Mouse (Mus musculus) thymus, postnatal 0 days (tissue): ENCODE data around the gene Epn1. TPM values are rescaled to one million over a fixed set of nuclear protein-coding genes. Genes with fewer than 3 reads are reported as not detected.
"Not testable (repeated sequence)": the region's sequence is repeated elsewhere in the genome, so short reads cannot be mapped to it uniquely, and the experiment has no call there.

Experiments
- DNase-seq: peaks from one replicate; pipeline ENCODE4 v3.0.0-alpha.2; 2015; ENCODE audit warnings: low spot score
- polyA plus RNA-seq: library from polyadenylated mRNA; unstranded; fragments of >200 nt; fragmentation: Nextera tagmentation; extraction: Ambion mirVana; gene quantifications from 2 replicates; pipeline ENCODE4 v1.2.1, GENCODE M21; 2015

Gene Epn1
- polyA plus RNA-seq, 1 experiment from 2014 or later = 42.6 TPM

DNA sequence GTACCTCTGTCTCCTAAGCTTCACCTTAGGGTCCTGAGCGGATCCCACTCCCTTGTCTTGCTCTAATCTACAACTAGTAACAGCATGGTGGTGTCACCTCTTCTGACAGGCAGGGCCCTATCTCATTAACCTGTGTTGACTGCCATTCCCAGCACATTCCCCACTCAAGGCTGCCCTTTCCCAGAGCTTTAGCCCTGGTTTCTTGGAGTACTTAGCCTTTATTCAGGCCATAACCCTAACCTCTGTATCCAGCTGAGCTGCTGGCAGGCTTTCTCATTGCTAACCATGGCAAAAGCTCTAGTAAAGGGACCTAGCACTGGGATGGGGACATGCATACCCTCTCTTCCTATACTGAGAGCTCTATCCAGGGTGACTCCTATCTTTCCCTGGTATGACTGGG is 21.4 kb upstream of the Epn1 start:
- DNase-seq = no peak

DNA sequence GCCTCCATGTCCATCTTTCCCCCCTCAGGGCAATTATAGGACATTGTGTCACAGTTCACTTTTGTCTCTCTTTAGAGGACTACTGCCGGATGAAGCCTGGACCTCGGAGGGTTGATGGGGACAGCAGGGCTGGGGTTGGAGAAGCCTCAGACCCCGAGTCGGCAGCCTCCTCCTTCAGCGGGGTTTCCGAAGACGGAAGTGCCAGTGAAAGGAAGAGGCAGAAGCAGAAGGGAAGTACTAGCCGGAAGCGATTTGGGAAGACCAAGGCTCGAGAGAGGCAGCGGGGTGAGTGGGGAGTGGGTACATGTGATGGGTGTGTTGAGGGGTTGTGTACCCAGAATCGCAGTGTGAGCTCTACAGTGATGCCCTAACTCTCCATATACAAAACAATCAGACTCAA is 20.6 kb upstream of the Epn1 start:
- DNase-seq = no peak

DNA sequence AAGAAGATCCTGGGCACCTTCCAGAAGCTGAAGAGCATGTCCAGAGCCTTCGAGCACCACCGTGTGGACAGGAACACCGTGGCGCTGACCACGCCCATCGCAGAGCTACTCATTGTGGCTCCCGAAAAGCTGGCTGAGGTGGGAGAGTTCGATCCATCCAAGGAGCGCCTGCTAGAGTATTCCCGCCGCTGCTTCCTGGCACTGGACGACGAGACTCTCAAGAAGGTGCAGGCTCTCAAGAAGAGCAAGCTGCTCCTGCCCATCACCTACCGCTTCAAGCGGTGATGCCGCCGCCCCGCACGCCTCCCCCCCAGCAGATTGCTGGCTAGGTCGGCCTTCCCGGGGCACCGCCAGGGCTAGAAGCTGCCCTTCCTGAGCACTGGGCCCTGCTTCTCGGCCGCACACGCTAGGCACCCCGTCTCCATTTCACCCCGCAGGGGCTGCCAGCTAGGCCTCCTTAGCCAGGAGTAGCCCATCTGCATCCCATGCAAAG is 19.8 kb upstream of the Epn1 start:
- DNase-seq = peak; percentile 60

DNA sequence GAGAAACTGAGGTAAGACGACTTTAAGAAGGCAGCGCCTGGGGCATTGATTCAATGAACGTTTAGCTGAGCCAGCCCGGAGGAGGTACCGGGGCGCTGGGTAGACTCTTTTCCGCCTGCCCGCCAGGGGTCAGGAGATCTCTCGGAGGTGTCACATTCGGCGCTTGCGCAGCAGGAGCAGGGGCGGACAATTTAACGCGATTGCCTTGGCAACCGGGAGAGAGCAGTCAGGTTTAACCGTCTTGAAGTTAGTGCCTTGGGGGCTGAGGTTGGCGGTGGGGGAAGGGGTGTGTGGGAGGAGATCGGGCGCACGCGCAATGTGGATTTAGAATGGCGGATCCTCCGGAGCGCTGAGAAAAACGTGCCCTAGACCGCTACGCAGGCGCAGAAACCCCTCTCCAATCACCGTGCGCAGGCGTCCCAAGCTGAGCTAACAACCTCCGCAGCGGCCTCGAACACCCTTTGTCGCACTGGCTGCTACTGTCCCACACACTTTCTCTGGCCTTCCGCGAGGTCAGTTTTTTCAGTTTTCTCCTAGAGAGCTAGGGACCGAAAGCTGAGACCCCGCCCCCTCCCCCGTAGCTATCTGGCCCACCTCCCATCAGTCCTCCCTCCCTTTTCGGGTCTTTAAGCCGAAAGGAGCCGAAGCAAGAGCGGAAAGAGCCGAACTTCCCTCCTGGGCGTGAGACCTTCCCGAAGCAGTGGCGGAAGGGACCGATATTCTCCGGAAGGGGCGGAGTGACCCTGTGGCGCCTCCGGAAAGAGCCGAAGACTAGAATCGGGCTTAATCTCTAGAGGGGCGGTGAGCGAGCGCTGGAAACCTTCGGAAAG is 18.9 kb upstream of the Epn1 start:
- DNase-seq = peak; percentile 99

DNA sequence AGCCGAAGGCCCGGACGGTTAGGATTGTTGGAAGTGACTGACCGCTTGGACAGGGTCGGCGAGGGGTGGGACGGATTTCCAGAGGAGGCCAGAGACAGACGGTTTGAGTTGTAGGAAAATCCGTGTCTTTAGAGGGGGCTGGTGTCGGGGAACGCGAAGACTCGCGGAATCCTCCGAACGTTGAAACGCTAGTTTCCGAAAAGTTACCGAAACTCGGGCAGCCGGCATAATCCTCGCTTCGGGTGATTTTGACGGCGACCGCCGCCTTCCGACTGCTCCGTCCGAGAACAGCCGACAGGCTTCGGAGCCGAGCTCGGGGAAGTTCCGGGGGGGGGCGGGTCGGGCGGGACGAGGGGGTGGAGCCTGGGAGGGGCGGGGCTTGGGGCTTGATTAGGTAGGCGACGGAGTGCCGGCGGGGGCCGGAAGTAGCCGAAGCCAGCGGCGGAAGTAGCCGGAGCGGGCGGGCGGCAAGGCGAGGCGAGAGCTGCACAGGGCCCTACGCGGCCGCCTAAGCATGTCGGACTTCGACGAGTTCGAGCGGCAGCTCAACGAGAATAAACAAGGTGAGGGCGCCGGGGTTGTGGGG is 18.2 kb upstream of the Epn1 start, which contains the start of gene U2af2:
U2af2 (plus strand) TSS at position 370 of the 586 bp plus-strand sequence.
- peak; percentile 94 for DNase-seq

DNA sequence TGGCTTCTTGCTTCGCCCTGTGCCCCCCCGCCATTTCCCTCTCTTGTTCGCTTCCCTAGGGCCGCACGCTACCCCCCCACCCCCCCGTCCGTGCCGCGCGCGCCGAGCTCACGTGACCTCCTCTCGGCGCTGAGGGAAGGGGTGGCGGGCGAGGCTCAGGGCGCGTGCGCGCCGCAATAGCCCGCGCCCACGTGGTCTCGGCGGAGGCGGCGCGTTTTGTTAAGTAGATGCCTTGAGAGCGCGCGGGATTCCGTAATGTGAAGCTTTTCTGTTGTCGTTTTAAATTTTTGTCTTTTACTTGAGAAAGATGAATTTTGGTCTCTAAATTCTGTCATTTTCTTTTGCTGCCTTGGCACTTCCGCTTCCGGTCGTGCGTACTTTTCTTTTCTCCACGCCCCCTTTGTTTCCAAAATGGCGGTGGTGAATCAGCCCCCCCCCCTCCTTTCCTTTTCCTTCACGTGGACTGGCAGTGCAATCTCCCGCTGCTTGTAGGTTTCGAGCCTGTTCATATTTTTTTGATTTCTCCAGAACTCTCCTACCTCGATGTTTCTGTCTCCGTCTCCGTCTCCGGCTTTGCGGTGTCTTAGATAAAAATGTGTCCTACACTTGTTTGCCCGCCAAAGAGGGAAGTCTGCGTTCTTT is 17.6 kb upstream of the Epn1 start:
- DNase-seq = peak; percentile 89

DNA sequence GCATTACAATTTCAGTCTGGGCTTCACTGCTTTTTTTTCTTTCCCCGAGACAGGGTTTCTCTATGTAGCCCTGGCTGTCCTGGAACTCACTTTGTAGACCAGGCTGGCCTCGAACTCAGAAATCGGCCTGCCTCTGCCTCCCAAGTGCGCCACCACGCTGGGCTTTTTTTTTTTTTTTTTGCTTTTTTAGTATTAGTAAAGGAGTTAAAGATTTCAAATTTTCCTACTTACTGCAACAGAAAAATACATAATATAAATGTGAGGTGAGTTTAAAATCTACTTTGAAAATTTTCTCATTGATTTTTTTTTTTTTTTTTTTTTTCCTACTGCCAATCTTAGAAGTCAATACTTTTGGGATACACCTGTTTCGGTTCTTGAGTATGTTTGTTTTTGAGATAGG is 15.1 kb upstream of the Epn1 start:
- no peak for DNase-seq

DNA sequence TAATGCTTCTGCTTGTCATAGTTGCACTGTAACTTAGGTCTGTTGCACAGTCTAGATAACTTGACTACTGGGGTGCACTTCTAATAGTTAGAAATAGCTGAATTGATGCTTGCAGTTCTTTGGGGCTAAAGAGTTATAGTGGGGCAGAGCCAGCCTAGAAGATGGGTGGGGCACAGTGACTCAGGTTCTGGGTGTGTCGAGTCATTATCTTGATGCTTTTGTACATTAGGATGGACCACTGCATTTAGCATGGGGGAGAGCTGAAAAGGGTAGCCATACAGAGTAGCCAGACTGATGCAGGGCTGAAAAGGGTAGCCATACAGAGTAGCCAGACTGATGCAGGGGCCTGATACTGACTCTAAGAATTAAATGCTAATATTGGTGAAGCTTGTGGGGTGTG is 6.4 kb upstream of the Epn1 start:
- no peak for DNase-seq

DNA sequence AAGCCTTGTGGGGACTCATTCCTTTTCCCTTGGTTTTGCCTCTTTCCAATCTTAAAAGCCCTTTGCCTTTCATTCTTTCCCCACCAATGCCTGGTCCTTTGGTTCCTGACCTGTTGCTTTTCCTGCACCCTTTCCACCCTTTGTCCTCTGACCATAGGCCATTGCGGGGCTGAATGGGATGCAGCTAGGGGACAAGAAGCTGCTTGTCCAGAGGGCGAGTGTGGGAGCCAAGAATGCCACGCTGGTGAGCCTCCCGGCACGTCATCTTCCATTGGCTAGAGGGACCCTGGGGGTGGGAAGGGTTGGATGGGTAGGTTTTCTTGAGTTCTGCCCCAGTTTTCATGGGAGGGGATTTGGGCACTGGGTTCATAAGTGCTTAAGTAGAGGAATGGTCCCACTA is 5.1 kb upstream of the Epn1 start:
- DNase-seq = no peak

DNA sequence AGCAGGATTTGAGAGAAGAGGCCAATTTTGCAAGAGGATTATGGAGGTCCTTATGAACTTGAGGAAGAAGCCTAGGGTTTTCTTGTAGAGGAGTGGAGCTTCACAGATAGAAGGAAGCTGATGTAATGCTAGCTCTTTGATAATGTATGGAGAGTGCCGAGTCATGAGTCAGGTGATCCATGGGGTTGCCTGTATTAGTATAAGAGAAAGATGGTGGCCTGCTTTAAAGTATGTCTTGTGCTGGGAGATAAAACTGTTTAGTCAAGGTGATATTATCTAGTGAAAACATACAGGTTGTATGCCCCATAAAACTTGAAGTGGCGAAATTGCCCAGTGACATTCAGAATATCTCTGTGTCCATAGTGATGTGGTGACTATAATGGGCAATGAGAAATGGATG is 3.1 kb upstream of the Epn1 start:
- no peak for DNase-seq

DNA sequence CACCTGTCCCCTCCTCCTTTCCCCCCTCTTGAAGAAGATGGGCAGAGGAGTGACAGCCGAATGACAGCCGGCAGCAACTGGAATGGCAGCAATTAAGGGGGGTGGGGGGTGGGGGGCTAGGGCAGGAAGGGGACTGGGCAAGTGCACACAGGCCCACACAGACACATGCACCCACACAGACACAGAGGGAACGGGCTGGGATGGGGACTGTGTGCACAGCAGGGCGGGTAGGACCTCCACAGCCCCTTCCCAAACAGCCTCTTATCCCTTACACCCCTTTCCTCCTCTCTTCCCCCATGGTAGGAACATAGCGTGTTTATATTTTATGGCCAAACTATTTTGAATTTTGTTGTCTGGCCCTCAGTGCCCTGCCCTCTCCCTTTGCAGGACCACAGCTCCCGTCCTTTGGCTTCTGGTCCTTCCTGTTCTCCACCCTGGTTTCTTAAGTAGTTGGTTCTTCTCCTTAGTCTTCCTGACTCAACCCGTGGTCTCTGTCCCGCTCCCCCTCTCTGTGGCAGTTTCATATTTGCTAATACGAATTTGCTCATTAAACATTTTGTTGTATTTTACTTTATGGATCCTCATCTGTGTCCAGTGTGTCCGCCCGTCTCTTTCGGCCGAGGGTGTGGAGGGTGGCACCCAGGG is 548 bp upstream of the Epn1 start:
- DNase-seq = not testable (repeated sequence)

DNA sequence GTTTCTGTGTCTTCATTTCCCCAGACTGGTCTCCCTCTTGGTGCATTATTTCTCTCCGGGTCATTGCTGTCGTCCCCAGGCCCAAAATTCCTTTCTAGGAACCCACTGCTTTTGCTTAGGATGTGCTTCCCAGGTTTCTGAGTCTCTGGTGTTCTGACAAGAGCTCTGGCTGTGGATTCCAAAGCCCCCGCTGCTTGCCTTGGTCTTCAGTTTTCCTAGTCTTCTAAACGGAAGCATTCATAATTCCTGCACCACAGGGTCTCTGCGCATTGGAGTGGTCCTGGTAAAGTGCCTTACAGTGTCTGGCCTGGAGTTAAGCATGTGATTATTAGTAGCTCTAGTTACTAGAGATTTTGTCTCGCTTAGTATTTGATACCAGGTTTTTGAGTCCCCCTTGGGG is 780 bp downstream of the Epn1 start:
- DNase-seq = no peak

DNA sequence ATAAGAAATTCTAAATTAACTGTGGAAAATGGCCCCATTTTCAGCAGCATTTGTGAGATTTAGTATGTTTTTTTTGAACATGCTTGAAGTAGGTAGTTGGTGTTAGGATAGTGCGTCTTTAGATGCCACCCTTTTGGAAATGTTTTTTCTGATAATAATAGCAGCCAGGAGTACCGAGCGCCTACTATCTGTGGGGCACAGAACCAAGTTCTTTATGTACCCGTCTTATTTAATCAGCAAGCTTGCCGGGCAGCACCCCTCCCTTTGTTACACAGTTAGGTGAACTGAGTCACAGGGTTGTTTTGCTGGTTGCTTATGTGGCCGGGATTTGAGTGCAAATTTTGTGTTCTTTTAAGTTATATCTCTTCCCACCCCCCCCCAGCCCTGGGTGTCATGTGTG is 1.2 kb downstream of the Epn1 start:
- no peak for DNase-seq

DNA sequence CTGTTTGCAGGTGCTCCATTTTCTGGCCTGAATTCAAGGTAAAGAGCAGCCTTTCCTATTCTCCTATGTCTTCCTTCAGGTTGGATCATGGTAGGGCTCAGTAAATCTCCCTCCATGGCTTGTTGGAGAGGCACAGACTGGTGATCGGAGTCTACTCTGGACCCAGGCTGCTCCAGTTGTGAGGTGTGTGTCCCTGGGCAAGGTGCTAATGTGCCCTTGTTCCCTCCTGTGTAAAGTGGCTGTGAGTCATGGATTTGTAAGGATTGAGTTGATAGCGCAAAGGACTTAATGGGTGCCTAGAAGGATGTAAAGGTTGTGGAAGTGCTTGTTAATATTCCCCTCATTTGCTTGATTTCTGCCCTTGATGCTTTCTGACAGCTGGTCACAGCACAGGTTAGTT is 1.9 kb downstream of the Epn1 start:
- no peak for DNase-seq

DNA sequence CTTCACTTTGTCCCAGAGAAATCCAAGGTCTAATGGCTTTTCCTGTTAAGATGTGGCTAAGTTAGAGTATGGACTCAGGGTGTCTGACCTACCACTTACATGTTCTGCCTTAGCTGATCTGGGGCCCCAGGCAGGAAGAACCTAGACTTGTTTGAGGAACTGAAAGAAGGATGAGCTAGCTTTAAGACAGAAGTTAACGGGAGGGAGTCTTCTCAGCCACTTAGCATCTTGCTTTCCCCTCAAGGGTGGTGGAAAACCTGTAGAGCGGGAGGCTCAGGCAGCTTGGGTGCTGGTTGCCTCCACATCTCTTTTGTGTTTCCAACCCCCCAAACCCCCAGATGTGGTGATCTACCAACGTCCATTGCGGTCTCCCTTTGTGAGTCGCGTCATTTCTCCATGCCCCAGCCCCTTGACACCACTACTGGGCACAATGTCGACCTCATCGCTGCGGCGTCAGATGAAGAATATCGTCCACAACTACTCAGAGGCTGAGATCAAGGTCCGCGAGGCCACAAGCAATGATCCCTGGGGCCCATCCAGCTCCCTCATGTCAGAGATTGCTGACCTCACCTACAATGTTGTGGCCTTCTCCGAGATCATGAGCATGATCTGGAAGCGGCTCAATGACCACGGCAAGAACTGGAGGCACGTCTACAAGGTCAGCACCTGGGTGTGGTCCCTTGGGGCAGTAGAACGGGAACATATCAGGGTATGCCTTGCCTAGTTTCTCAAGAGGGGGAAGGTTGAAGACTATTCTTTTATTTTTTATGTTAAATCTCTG is 3.5 kb downstream of the Epn1 start:
- no peak for DNase-seq

DNA sequence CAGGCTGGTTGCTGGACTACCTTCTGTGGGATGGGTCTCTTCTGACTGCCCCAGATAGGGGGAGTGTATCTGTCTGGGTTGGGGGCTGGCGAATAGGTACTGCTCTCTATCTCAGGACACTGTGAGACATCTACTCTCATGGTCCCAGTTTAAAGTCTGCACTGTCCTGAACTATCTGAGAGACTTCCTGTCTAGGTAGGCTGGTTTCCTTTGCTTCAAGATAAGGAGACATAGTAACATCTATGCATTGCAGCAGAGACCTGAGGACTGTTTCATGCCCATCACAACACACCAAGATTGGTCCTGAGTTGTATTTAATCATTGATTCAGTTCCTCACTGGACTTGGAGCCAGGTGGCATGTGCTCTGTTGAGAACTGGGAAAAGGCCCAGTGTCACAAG is 5.5 kb downstream of the Epn1 start:
- no peak for DNase-seq

DNA sequence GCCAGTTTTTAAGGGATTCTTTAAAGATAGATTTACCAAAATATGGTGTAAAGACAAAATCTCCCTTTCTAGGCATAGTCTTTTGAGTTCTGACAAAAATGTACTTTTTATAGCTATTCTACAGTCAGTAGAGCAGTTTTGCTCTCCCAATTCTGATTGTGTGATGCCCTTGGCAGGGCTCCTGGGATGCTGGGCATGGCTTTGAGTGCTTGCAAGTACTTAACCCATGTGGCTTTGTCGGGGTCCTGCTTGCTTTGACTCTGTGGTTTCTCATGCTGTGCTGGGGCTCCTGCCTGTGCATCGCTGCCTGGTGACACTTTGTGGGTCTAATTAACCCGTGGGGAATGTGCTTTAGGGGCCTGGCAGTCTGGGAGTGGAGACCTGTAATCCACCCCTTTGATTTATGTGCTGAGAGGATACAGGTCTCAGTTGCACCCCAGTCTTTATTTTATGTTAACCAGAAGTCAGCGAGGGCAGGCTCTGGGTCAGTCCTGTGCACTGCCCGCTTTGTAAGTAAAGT is 6.9 kb downstream of the Epn1 start:
- no peak for DNase-seq

DNA sequence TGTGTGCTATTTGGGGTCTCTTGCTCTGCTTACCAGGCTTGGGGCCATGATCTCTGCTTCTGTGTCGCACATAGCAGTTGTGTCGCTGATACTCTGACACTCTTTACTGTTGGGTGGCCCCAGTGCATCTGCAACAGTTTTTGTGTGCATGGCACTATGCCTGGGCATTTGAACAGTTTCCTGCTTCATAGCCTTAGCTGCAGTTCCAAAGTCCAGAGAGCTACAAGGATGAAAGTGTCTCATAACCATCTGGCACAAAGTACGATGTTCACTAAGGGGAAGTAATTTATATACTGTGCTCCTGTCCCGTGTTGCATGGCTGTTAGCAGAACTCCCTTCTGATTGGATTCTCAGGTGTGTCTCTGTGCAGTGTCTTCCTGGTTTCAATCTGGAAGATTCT is 7.9 kb downstream of the Epn1 start:
- no peak for DNase-seq

DNA sequence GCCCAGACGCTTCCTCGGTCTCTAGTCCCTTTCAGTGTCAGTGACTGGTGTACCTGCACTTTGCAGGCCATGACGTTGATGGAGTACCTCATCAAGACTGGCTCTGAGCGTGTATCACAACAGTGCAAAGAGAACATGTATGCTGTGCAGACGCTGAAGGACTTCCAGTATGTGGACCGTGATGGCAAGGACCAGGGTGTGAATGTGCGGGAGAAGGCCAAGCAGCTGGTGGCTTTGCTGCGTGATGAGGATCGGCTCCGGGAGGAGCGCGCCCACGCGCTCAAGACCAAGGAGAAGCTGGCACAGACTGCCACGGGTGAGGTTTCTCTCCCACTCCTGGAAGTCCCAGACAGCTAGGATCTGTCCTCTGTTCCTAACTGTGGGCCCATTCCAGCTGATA is 9.8 kb downstream of the Epn1 start:
- no peak for DNase-seq

DNA sequence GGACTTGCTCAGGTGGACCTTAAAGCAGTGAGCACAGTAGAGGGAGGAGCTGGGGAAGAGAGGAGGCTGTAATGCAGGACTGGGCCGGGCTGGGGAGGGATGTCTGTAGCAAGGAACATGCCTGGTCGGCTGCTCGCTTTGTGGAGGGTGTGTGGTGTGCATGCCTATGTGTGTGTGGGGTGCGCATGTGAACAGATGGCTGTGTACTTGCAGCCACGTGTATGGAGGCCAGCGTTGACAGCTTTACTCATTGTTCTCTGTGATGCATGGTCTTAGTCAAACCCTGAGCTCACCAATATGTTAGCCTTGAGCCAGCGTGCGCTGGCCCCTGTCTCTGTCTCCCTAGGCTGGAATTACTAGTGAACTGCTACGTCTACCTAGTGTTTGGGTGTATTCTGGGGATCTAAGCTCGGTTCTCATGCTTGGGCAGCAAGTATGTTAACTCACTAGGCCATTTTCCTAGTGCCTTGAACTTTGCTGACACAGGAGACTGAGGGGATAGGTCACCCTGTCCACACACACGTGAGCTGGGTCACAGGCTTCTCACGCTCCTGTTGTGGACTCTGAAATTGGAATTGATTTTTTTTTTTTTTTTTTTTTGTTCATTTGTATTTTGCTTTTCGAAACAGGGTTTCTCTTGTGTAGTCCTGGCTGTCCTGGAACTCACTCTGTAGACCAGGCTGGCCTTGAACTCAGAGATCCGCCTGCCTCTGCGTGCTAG is 11.1 kb downstream of the Epn1 start:
- no peak for DNase-seq
